Mouse (Mus musculus): ENCODE results near the gene Rngtt. TPM values are rescaled to one million over a fixed set of nuclear protein-coding genes. Genes with fewer than 3 reads are reported as not detected.

The Rngtt gene
- polyA plus RNA-seq, 1 experiment from 2014 or later: 32.9 TPM

DNA sequence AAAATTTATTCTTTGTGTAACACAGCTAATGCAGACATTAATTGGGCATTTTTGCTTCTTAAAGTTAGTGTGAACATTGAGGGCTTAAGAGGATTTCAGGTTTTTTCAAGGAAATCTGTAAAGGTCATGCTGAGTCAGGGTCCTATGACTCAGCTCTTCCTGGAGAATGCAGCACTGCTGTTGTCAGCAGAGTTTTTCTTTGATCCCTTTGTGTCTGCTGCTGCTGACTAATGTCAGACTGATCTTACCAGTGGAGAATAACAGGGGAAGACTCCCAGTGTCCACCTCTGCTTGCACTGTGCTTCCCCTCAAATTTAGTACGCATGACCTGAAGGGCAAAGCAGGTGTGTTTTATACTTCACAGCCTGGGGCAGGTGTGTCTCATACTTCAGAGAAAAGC lies 27.9 kb downstream of the Rngtt start:
- H3K4me1 ChIP-seq: no peaks in the 10 kb centered on the region
- no peak overlapping the region for H3K4me2 ChIP-seq (replicated peaks)
- H3K9me3 ChIP-seq: no peaks in the 10 kb centered on the region
- no peak overlapping the region for H3K27ac ChIP-seq
- no peak overlapping the region for H3K9ac ChIP-seq
- H3K36me3 ChIP-seq: peaks cover 47% of the 10 kb centered on the region
- no peaks in the 10 kb centered on the region for H3K27me3 ChIP-seq (replicated peaks)
- WGBS: 79% methylated on average over 1 of the region's 1 CpGs
- no peak overlapping the region for H3K4me3 ChIP-seq
- ATAC-seq (ENCODE audit: low FRiP score, low read depth): no peak

- 89% methylated on average over 7 of the region's 7 CpGs for WGBS
- Histone ChIP-seq H3K4me1 (no peaks in the 10 kb centered on the region), H3K4me2 (replicated peaks) (no peak overlapping the region), H3K27me3 (replicated peaks) (no peaks in the 10 kb centered on the region), H3K36me3 (peaks cover 24% of the 10 kb centered on the region; the same call in 1 of the 2 replicates), H3K9ac (no peak overlapping the region), H3K27ac (no peak overlapping the region), H3K4me3 (no peak overlapping the region), H3K9me3 (no peaks in the 10 kb centered on the region)
- no peak for ATAC-seq (ENCODE audit: low FRiP score, low read depth)
Measured at GRCm38 (mm10) chr4:33342877-33343731, 33.0 kb downstream of the Rngtt start.

- Histone ChIP-seq H3K4me1 (no peaks in the 10 kb centered on the region), H3K4me3 (no peak overlapping the region), H3K27me3 (replicated peaks) (no peaks in the 10 kb centered on the region), H3K36me3 (peaks cover 18% of the 10 kb centered on the region; the same call in 1 of the 2 replicates), H3K9me3 (no peaks in the 10 kb centered on the region), H3K9ac (no peak overlapping the region), H3K4me2 (replicated peaks) (no peak overlapping the region), H3K27ac (no peak overlapping the region)
- ATAC-seq (ENCODE audit: low FRiP score, low read depth): no peak
- 83% methylated on average over 6 of the region's 6 CpGs for WGBS
Measured at GRCm38 (mm10) chr4:33343732-33344057, 33.6 kb downstream of the Rngtt start.

GRCm38 (mm10) chr4:33363451-33363850 lies 53.3 kb downstream of the Rngtt start:
- no peak overlapping the region for H3K9ac ChIP-seq
- H3K9me3 ChIP-seq: no peaks in the 10 kb centered on the region
- no peaks in the 10 kb centered on the region for H3K4me1 ChIP-seq
- no peak overlapping the region for H3K27ac ChIP-seq
- peaks cover 14% of the 10 kb centered on the region for H3K36me3 ChIP-seq
- ATAC-seq (ENCODE audit: low FRiP score, low read depth): no peak
- no peaks in the 10 kb centered on the region for H3K27me3 ChIP-seq (replicated peaks)
- no peak overlapping the region for H3K4me2 ChIP-seq (replicated peaks)
- no peak overlapping the region for H3K4me3 ChIP-seq

DNA sequence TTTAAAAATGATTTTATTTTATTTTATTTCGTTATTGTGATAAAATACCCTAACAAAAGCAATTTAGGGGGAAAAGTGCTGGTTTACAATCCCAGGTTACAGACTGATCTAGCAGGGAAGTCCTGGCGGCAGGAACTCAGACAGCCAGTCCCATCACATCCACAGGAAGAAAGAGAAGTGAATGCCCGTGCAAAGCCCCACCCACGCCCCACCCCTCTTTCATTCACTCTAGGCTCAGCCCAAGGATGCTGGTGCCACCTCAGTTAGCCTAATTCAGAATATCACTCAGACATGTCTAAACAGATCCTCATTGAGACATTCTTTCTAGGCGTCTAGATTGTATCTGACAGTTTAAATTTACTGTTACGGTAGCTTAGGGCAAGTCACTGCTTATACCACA lies 64.8 kb downstream of the Rngtt start:
- H3K9ac ChIP-seq: no peak overlapping the region
- 65% methylated on average over 6 of the region's 6 CpGs for WGBS
- H3K27me3 ChIP-seq (replicated peaks): no peaks in the 10 kb centered on the region
- H3K27ac ChIP-seq: no peak overlapping the region
- no peaks in the 10 kb centered on the region for H3K4me1 ChIP-seq
- H3K4me3 ChIP-seq: no peak overlapping the region
- H3K4me2 ChIP-seq (replicated peaks): no peak overlapping the region
- ATAC-seq (ENCODE audit: low FRiP score, low read depth): no peak
- peaks cover 3% of the 10 kb centered on the region for H3K36me3 ChIP-seq
- no peaks in the 10 kb centered on the region for H3K9me3 ChIP-seq

DNA sequence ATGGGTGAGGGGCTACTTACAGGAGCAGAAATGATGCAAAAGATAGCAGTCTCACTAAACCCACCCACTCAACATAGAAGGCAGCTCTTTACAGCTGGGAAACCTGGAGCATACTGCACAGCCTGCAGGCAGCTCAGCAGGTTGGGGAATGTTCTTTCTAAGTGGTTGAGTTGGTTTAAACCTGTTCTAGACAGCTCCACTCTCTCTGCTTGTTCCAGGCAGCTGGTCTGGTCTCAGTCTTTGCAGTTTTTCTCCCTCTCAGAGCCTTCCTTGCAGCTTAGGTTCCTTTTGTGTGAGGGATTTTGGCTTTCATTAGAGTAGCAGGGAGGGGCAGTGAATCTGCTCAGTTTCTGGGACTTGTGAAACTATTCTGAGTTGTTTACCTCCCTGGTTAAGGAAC lies 67.5 kb downstream of the Rngtt start:
- Histone ChIP-seq H3K36me3 (peaks cover 8% of the 10 kb centered on the region), H3K4me2 (replicated peaks) (no peak overlapping the region), H3K9me3 (no peaks in the 10 kb centered on the region), H3K27me3 (replicated peaks) (no peaks in the 10 kb centered on the region), H3K4me3 (no peak overlapping the region), H3K9ac (no peak overlapping the region), H3K27ac (no peak overlapping the region), H3K4me1 (no peaks in the 10 kb centered on the region)
- no peak for ATAC-seq (ENCODE audit: low FRiP score, low read depth)

DNA sequence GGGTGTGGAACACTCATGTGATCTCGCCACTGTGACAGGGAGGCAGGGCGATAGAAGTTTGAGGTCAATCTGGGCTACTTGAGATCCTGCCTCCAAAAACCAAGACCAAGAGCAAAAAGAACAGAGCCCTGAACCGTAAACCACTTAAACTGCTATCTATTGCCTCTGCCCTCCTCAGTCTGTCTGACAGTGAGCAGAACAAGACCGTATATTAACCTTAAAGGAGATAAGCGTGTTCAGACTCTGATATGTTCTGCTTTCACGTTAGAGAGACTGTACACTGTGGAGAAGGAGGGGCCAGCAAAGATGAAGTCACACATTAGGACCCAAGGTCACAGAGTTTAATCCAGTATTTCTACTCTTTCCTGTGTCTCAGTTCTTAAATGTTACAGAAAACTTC lies 68.8 kb downstream of the Rngtt start:
- 87% methylated on average over 6 of the region's 6 CpGs for whole genome bisulfite sequencing

DNA sequence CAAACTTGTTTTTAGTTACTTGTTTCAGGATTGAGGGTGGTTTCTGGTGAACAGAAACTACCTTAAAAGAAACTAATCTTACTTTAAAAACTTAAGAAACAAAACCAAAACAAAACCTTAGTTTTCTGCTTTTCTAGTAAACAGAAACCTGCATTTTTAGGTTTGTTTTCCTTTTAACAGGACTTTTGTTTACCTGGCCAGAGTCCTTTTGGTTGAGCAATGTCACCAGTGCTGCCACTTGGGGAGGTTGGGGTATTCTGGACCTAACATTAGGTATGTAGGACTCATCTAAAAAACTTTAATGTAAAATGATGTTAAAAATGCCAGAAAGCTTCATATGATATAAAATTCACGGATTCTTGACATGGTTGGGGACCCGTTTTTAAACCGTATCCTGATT lies 78.8 kb downstream of the Rngtt start:
- Histone ChIP-seq H3K4me1 (no peaks in the 10 kb centered on the region), H3K36me3 (no peaks in the 10 kb centered on the region), H3K27ac (no peak overlapping the region), H3K4me2 (replicated peaks) (no peak overlapping the region), H3K9ac (no peak overlapping the region), H3K9me3 (no peaks in the 10 kb centered on the region), H3K4me3 (no peak overlapping the region), H3K27me3 (replicated peaks) (no peaks in the 10 kb centered on the region)
- 96% methylated on average over 3 of the region's 3 CpGs for WGBS
- no peak for ATAC-seq (ENCODE audit: low FRiP score, low read depth)

More for the DNA sequence above, 68.8 kb downstream of the Rngtt start:
- Histone ChIP-seq H3K9me3 (no peaks in the 10 kb centered on the region), H3K4me2 (replicated peaks) (no peak overlapping the region), H3K9ac (no peak overlapping the region), H3K27me3 (replicated peaks) (no peaks in the 10 kb centered on the region), H3K4me1 (no peaks in the 10 kb centered on the region), H3K4me3 (no peak overlapping the region), H3K36me3 (peaks cover 8% of the 10 kb centered on the region), H3K27ac (no peak overlapping the region)
- no peak for ATAC-seq (ENCODE audit: low FRiP score, low read depth)

GRCm38 (mm10) chr4:33390660-33391059 lies 80.5 kb downstream of the Rngtt start:
- Histone ChIP-seq H3K4me1 (no peaks in the 10 kb centered on the region), H3K27me3 (replicated peaks) (no peaks in the 10 kb centered on the region), H3K27ac (no peak overlapping the region), H3K4me3 (no peak overlapping the region), H3K9ac (no peak overlapping the region), H3K4me2 (replicated peaks) (no peak overlapping the region), H3K9me3 (no peaks in the 10 kb centered on the region), H3K36me3 (no peaks in the 10 kb centered on the region)
- no peak for ATAC-seq (ENCODE audit: low FRiP score, low read depth)

- H3K4me3 ChIP-seq: no peak overlapping the region
- H3K27ac ChIP-seq: no peak overlapping the region
- 90% methylated on average over 2 of the region's 2 CpGs for WGBS
- no peak overlapping the region for H3K9ac ChIP-seq
- no peaks in the 10 kb centered on the region for H3K9me3 ChIP-seq
- no peak for ATAC-seq (ENCODE audit: low FRiP score, low read depth)
- no peaks in the 10 kb centered on the region for H3K4me1 ChIP-seq
- H3K4me2 ChIP-seq (replicated peaks): no peak overlapping the region
- H3K36me3 ChIP-seq: no peaks in the 10 kb centered on the region
- no peaks in the 10 kb centered on the region for H3K27me3 ChIP-seq (replicated peaks)
Measured at GRCm38 (mm10) chr4:33393437-33393836, 83.3 kb downstream of the Rngtt start.

GRCm38 (mm10) chr4:33396222-33397176 lies 86.4 kb downstream of the Rngtt start:
- WGBS: 57% methylated on average over 3 of the region's 3 CpGs
- Histone ChIP-seq H3K27ac (no peak overlapping the region), H3K9me3 (no peaks in the 10 kb centered on the region), H3K9ac (no peak overlapping the region), H3K4me1 (no peaks in the 10 kb centered on the region), H3K4me2 (replicated peaks) (no peak overlapping the region), H3K36me3 (no peaks in the 10 kb centered on the region), H3K4me3 (no peak overlapping the region), H3K27me3 (replicated peaks) (no peaks in the 10 kb centered on the region)
- ATAC-seq (ENCODE audit: low FRiP score, low read depth): peak; percentile 79

DNA sequence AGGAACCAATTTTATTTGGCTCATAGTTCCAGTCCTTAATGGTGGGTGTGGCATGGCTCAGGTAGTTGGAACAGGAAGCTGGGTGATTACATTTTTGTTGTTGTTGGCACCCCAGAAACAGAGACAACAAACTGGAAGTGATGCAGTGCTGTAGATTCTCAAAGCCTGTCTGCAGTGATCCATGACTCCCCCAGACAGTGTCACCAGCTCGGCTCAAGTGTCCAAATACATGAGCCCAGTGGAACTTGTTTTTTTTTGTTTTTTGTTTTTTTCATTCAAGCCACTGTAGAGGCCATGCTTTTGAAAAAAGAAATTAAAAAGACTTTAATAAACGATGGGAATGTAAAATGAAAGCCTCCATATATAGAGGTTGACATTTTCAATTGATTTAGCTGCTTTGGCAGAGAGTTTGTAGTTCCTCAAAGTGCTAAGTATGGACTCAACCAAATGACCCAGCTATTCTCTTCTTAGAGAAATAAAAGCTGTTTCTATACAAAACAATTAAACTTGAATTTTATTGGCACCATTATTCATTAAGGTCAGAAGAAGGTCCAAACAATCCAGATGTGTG lies 95.7 kb downstream of the Rngtt start:
- 77% methylated on average over 2 of the region's 2 CpGs for WGBS
- no peaks in the 10 kb centered on the region for H3K4me1 ChIP-seq
- no peak for ATAC-seq (ENCODE audit: low FRiP score, low read depth)

More for the DNA sequence above, 95.7 kb downstream of the Rngtt start:
- H3K4me2 ChIP-seq (replicated peaks): no peak overlapping the region
- no peaks in the 10 kb centered on the region for H3K9me3 ChIP-seq
- H3K27ac ChIP-seq: no peak overlapping the region
- H3K9ac ChIP-seq: no peak overlapping the region
- no peaks in the 10 kb centered on the region for H3K36me3 ChIP-seq
- no peak overlapping the region for H3K4me3 ChIP-seq
- no peaks in the 10 kb centered on the region for H3K27me3 ChIP-seq (replicated peaks)

Measured in neural tube, embryonic 12.5 days (tissue).